10 mouse cellular contexts compared by ENCODE assay signal in genomic region chr2:67447206-67447605, GRCm38 (mm10). TPM values are rescaled to one million over a fixed set of nuclear protein-coding genes. Genes with fewer than 3 reads are reported as not detected.
DNase-seq lines count a peak whose midpoint lies in the region; ATAC-seq and TF ChIP-seq lines count a peak whose summit lies in the region.
"Had no signal": no experiment of that assay in that cellular context is flagged by ENCODE, and none has a peak within 500 bp of the region (broad histone marks: within the 10 kb centered on the region; RNA-seq: fewer than 3 reads in every experiment).

No protein-coding gene starts in this region.

- no peak overlapping the region for H3K4me3 ChIP-seq in midbrain, embryonic 14.5 days (replicated peaks; ENCODE audit: low read depth, low read length)
- no peak overlapping the region for H3K4me3 ChIP-seq in midbrain, embryonic 15.5 days
- peak overlapping the region; percentile 25 for H3K4me3 ChIP-seq in stomach, embryonic 16.5 days (replicated peaks; ENCODE audit: low read length)
- H3K4me3 ChIP-seq in liver, postnatal 0 days (ENCODE audit: low read depth, low read length), result no peak overlapping the region

- H3K4me2 ChIP-seq in midbrain, embryonic 14.5 days (ENCODE audit: low read length), result no peak overlapping the region
- H3K4me2 ChIP-seq in midbrain, embryonic 15.5 days, result no peak overlapping the region
- 0 out of 2 replicates have a peak overlapping the region, but pooled peaks have one; percentile 27 for H3K4me2 ChIP-seq in stomach, embryonic 16.5 days (ENCODE audit: low read depth, low read length)
- H3K4me2 ChIP-seq in liver, postnatal 0 days (ENCODE audit: low read depth, low read length), result no peak overlapping the region

- no peak for TF ChIP-seq EP300 in liver, postnatal 0 days (IDR thresholded peaks at IDR 0.05; ENCODE audit: low read depth)

- 76% methylated on average over 12 of the region's 12 CpGs for WGBS in midbrain, embryonic 14.5 days
- WGBS in midbrain, embryonic 15.5 days, result 74% methylated on average over 12 of the region's 12 CpGs
- WGBS in stomach, embryonic 16.5 days, result 55% methylated on average over 12 of the region's 12 CpGs
- 67% methylated on average over 12 of the region's 12 CpGs for WGBS in liver, postnatal 0 days (ENCODE audit: insufficient replicate concordance)

- H3K27me3 ChIP-seq in midbrain, embryonic 14.5 days (ENCODE audit: control insufficient read depth, insufficient read depth, low read length), result no peaks in the 10 kb centered on the region
- no peaks in the 10 kb centered on the region for H3K27me3 ChIP-seq in midbrain, embryonic 15.5 days (replicated peaks)
- H3K27me3 ChIP-seq in stomach, embryonic 16.5 days (ENCODE audit: control insufficient read depth, insufficient read depth, low read length), result no peaks in the 10 kb centered on the region
- H3K27me3 ChIP-seq in liver, postnatal 0 days (ENCODE audit: insufficient read depth, low read length), result no peaks in the 10 kb centered on the region

- no peak overlapping the region for H3K9ac ChIP-seq in midbrain, embryonic 14.5 days (replicated peaks; ENCODE audit: low read length)
- no peak overlapping the region for H3K9ac ChIP-seq in midbrain, embryonic 15.5 days
- no peak overlapping the region for H3K9ac ChIP-seq in stomach, embryonic 16.5 days (ENCODE audit: low read length)
- no peak overlapping the region for H3K9ac ChIP-seq in liver, postnatal 0 days (replicated peaks)

- H3K9me3 ChIP-seq in midbrain, embryonic 14.5 days (ENCODE audit: control insufficient read depth, low read length), result no peaks in the 10 kb centered on the region
- no peaks in the 10 kb centered on the region for H3K9me3 ChIP-seq in midbrain, embryonic 15.5 days
- H3K9me3 ChIP-seq in stomach, embryonic 16.5 days (replicated peaks; ENCODE audit: control insufficient read depth, low read length), result no peaks in the 10 kb centered on the region
- no peaks in the 10 kb centered on the region for H3K9me3 ChIP-seq in liver, postnatal 0 days (ENCODE audit: low read length)

- peak; percentile 1 for DNase-seq in cerebellum, adult 11 months
- peak; percentile 8 for DNase-seq in midbrain, embryonic 14.5 days
- peak; percentile 7 to 15 for DNase-seq in layer of hippocampus, postnatal 14 days (ENCODE audit: low spot score in 2 of 2)
- no peak for DNase-seq in liver, postnatal 0 days
- DNase-seq in lung, postnatal 10 days, result no peak

- TF ChIP-seq CTCF in liver, postnatal 0 days (IDR thresholded peaks at IDR 0.05; ENCODE audit: low read depth), result no peak

- no peak overlapping the region for H3K27ac ChIP-seq in midbrain, embryonic 14.5 days (replicated peaks; ENCODE audit: low read depth, low read length)
- H3K27ac ChIP-seq in midbrain, embryonic 15.5 days, result no peak overlapping the region
- no peak overlapping the region for H3K27ac ChIP-seq in stomach, embryonic 16.5 days (ENCODE audit: low read length)
- H3K27ac ChIP-seq in liver, postnatal 0 days (ENCODE audit: low read depth), result no peak overlapping the region

- no peaks in the 10 kb centered on the region for H3K36me3 ChIP-seq in midbrain, embryonic 14.5 days (ENCODE audit: control insufficient read depth, insufficient read depth, low read length)
- no peaks in the 10 kb centered on the region for H3K36me3 ChIP-seq in midbrain, embryonic 15.5 days (replicated peaks)
- no peaks in the 10 kb centered on the region for H3K36me3 ChIP-seq in stomach, embryonic 16.5 days (ENCODE audit: control insufficient read depth, insufficient read depth, low read length)
- H3K36me3 ChIP-seq in liver, postnatal 0 days (replicated peaks; ENCODE audit: insufficient read depth, low read length), result no peaks in the 10 kb centered on the region

- no peak for ATAC-seq in cerebellum, adult (ENCODE audit: insufficient number of reproducible peaks, low FRiP score, low TSS enrichment)
- ATAC-seq in midbrain, embryonic 14.5 days (ENCODE audit: low FRiP score, low TSS enrichment), result no peak
- no peak for ATAC-seq in midbrain, embryonic 15.5 days (replicated peaks)
- no peak for ATAC-seq in stomach, embryonic 16.5 days (ENCODE audit: insufficient read depth, low FRiP score)
- ATAC-seq in liver, postnatal 0 days, result no peak

- H3K4me1 ChIP-seq in midbrain, embryonic 14.5 days (ENCODE audit: control insufficient read depth, insufficient read depth, low read length), result no peaks in the 10 kb centered on the region
- no peaks in the 10 kb centered on the region for H3K4me1 ChIP-seq in midbrain, embryonic 15.5 days
- H3K4me1 ChIP-seq in stomach, embryonic 16.5 days (ENCODE audit: control insufficient read depth, insufficient read depth, low read length), result no peaks in the 10 kb centered on the region
- no peaks in the 10 kb centered on the region for H3K4me1 ChIP-seq in liver, postnatal 0 days (ENCODE audit: insufficient read depth)

RNA-seq across cellular contexts. Expression of gene Xirp2, which starts 1.4 kb away (rescaled TPM):
- not detected in 2 replicates for polyA plus RNA-seq in midbrain, embryonic 14.5 days (2014; fragmentation: Nextera tagmentation; extraction: Ambion mirVana)
- not detected in 2 replicates for polyA plus RNA-seq in midbrain, embryonic 15.5 days (2015; fragmentation: Nextera tagmentation; extraction: Ambion mirVana)
- not detected for total RNA-seq in layer of hippocampus, postnatal 14 days (2021)
- polyA plus RNA-seq in stomach, embryonic 16.5 days (2015; fragmentation: Nextera tagmentation; extraction: Ambion mirVana), result 0.02 and 0.10 TPM in 2 replicates
- polyA plus RNA-seq in liver, postnatal 0 days (2015; fragmentation: Nextera tagmentation; extraction: Ambion mirVana), result 0.04 TPM in 1 of 2 replicates, not detected in the other
- polyA plus RNA-seq: spleen, adult 2 months had no signal

RNA-seq across cellular contexts. Expression of gene Gm26727, which starts 14.2 kb away (rescaled TPM):
- polyA plus RNA-seq in midbrain, embryonic 14.5 days (2014; fragmentation: Nextera tagmentation; extraction: Ambion mirVana), result not detected in 2 replicates
- polyA plus RNA-seq in midbrain, embryonic 15.5 days (2015; fragmentation: Nextera tagmentation; extraction: Ambion mirVana), result not detected in 2 replicates
- total RNA-seq in layer of hippocampus, postnatal 14 days (2021), result not detected
- polyA plus RNA-seq in stomach, embryonic 16.5 days (2015; fragmentation: Nextera tagmentation; extraction: Ambion mirVana), result not detected in 2 replicates
- polyA plus RNA-seq in liver, postnatal 0 days (2015; fragmentation: Nextera tagmentation; extraction: Ambion mirVana), result not detected in 2 replicates
- polyA plus RNA-seq: liver, embryonic 16.5 days; spleen, adult 2 months had no signal

RNA-seq across cellular contexts. Expression of gene Gm21830, which starts 33.7 kb away (rescaled TPM):
- not detected in 2 replicates for polyA plus RNA-seq in midbrain, embryonic 14.5 days (2014; fragmentation: Nextera tagmentation; extraction: Ambion mirVana)
- polyA plus RNA-seq in midbrain, embryonic 15.5 days (2015; fragmentation: Nextera tagmentation; extraction: Ambion mirVana), result not detected in 2 replicates
- total RNA-seq in layer of hippocampus, postnatal 14 days (2021), result not detected
- polyA plus RNA-seq in stomach, embryonic 16.5 days (2015; fragmentation: Nextera tagmentation; extraction: Ambion mirVana), result not detected in 2 replicates
- not detected in 2 replicates for polyA plus RNA-seq in liver, postnatal 0 days (2015; fragmentation: Nextera tagmentation; extraction: Ambion mirVana)
- polyA plus RNA-seq: liver, embryonic 16.5 days; spleen, adult 2 months had no signal

Comparison
In these comparisons a context has a peak if more than half of its experiments do, and no peak if none do; other contexts are left out.
1. DNase-seq: peak in cerebellum, adult 11 months (single experiment), midbrain, embryonic 14.5 days (single experiment) and layer of hippocampus, postnatal 14 days (2 of 2); none in liver, postnatal 0 days (single experiment) and lung, postnatal 10 days (single experiment).